Mouse (Mus musculus) gastrocnemius, postnatal 10 days (tissue): ENCODE data around the gene Inha. TPM values are rescaled to one million over a fixed set of nuclear protein-coding genes. Genes with fewer than 3 reads are reported as not detected.

Experiments
- DNase-seq: peaks from one replicate; pipeline ENCODE4 v3.0.0; 2021; ENCODE audit warnings: mixed read lengths
- total RNA-seq, 2 experiments: library from RNA; stranded (reverse); gene quantifications; 2 replicates each; pipeline ENCODE4 v1.2.3; 2021

Gene Inha
- total RNA-seq, 2 experiments from 2014 or later = 11.9 to 12.8 TPM

DNA sequence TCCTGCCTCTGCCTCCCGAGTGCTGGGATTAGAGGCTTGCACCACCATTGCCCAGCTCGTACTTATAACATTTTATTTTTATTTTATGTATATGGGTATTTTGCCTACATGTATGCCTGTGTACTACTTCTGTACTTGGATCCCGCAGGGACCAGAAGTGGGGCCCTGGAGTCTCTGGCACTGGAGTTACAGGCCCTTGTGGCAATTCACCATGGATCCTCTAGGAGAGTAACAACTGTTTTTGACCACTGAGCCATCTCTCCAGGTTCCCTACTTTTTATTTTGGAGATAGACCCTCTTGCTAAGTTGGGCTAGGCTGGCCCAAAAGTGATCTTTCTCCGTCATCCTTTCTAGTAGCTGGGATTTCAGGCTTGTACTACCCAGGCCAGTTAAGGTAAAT lies 11.6 kb downstream of the Inha start:
- DNase-seq = no peak

DNA sequence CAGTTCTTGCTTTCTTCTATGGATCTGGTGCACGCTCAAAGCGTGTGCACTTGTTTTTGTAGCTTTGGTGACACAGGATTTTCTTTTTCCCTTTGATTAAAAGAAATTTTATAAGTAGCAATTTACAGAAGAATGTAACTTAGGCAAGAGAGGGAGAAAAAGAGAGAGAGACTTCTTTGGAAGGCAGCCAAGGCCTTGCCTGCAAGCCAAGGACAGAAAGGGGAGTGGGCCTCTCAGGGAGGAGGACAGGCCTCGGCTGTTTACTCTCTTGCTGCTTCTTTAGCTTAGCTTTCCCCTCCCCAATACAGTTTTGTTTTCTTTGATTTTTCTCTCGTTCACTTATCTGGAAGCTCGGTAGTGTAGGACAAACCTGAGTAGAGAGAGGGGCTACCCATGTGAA lies 12.7 kb downstream of the Inha start:
- no peak for DNase-seq

GRCm38 (mm10) chr1:75521321-75522031 lies 14.6 kb downstream of the Inha start, which contains the start of gene Stk11ip:
Stk11ip (plus strand) TSS chr1:75521529.
- peak; percentile 91 for DNase-seq

DNA sequence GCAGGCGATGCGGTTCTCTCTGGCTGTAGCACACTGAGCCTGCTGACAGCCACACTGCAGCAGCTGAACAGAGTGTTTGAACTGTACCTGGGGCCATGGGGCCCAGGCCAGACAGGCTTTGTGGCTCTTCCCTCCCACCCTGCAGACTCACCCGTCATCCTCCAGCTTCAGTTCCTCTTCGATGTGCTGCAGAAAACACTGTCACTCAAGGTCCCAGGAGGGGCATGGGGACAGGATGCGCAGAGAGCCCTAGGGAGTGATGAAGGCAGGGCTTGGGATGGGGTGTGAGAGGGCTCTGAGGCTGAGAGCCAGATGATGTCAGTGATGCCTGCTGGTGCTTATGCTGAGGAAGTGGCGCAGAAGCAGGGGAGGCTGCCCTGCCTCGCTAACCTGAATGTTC lies 17.8 kb downstream of the Inha start:
- DNase-seq = no peak

- DNase-seq = no peak
These were observed 23.7 kb downstream of the Inha start for GRCm38 (mm10) chr1:75530546-75530945.

GRCm38 (mm10) chr1:75532280-75533172 lies 25.6 kb downstream of the Inha start:
- DNase-seq = no peak

- DNase-seq = no peak
These were observed 26.7 kb downstream of the Inha start for GRCm38 (mm10) chr1:75533325-75534252.

DNA sequence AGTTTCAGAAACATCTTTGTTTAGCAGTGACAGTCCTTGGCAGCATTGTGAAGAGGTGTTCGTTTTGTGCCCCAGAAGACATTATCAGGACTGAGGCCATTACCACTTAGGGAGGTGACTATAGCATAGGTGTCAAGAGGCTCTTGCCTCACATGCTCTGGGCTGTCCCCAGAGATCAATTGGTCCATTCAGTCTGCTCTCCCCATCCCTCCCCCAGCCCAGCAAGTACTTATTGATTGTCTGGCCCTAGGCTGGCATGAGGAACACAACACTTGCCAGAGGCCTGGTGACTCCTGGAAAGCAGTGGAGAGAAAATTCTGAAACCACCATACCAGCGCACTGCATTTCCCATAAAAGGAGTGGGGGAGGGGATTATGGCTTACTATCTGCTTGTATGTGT lies 30.7 kb downstream of the Inha start:
- DNase-seq = no peak

DNA sequence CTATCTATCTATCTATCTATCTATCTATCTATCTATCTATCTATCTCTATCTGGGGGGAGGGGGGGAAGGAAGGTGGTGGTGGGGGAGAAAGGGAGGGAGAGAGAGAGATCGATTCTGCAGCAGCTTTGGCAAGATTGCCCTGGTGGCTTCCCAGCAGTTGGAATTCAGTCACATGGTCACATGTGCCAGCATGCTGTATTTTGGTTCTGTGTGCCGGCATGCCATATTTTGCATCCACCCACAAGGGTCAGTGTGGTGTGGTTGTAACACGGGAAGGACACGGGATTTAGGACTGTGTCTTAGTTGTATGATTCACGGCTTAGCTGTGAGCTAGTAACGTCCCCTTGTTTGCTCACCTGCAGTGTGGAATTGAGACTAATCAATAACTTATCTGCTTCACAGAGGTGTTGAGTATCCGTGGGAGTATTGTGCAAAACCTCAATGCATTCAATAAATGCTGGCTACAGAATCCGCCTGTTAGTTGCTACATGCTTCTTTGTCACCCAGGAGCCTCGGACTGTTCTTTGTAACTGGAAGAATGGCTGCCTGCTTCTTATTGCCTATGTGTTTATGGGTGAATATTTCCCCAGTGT lies 31.8 kb downstream of the Inha start:
- no peak for DNase-seq

DNA sequence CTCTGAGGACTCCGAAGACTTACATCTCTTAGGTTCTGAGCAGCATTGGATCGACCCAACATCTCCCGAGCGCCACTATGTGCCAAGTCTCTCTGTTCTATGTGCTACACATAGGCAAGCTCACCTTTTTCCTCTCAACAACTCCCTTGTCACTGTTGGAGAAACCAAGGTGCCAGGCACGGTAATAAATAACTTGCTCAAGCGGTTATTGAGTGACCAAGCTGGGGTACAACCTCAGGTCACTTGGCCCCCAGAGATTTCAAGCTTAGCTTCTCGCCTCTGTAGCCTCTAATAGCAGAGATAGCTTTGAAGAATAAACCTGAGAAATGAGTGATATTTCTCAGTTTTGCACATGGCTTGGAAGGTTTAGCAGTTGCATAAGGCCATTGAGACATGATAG lies 34.6 kb downstream of the Inha start:
- DNase-seq = no peak

GRCm38 (mm10) chr1:75544351-75544750 lies 37.5 kb downstream of the Inha start:
- no peak for DNase-seq

DNA sequence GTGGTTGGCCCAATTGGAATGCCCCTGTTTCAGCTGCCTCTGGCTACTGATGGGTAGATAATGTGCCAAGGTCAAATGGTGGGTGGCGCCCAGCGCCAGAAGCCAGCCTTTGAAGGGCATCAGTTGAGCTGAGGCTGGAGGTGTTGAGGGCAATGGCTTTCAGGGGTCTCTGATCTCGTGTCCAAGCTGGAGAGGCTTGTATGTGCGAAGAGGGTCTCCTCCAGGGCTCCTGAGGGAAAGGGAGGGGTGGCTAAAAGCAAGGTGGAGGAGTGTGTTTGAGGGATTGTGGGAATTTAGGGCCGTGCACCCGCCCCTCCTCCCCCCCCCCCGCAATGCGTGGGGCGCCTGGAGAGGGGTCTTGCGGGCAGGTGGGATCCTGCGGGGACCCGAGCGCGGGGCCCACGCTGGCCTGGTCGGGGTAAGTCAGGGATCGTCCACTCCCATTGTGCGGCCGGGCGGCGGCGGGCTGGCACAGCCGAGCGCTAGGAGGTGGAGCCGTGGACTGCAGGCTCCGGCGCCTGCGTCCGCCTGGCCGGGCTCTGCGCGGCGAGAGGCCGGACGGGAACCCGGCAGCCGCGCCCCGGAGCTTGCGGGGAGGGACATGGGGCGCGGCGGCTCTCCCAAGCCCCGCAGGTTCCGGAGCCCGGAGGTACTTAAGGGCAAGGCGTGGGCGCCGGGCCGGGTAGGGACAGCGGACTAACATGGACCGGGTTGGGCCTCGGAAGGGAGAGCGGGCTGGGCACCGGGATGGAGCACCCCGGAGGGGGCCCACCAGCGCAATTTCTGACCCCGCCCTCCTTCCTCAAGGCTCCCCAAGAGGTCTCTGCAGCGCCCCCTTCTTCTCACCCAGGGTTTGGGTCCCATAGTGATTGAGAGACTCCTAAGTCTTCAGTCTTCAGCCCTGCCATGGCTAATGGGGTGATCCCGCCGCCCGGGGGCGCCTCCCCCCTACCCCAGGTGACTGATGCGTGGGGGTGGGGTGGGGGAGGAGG lies 39.4 kb downstream of the Inha start, which contains the start of gene Slc4a3:
Slc4a3 (plus strand) TSS at position 302 of the 992 bp plus-strand sequence.
- peak; percentile 72 for DNase-seq

- no peak for DNase-seq
These were observed 40.5 kb downstream of the Inha start for GRCm38 (mm10) chr1:75547351-75547750.

GRCm38 (mm10) chr1:75548083-75548482 lies 41.2 kb downstream of the Inha start:
- no peak for DNase-seq

GRCm38 (mm10) chr1:75548871-75549270 lies 42.0 kb downstream of the Inha start:
- DNase-seq = no peak

GRCm38 (mm10) chr1:75549289-75550279 lies 42.7 kb downstream of the Inha start:
- no peak for DNase-seq

- DNase-seq = no peak
These were observed 43.7 kb downstream of the Inha start for GRCm38 (mm10) chr1:75550586-75550985.

DNA sequence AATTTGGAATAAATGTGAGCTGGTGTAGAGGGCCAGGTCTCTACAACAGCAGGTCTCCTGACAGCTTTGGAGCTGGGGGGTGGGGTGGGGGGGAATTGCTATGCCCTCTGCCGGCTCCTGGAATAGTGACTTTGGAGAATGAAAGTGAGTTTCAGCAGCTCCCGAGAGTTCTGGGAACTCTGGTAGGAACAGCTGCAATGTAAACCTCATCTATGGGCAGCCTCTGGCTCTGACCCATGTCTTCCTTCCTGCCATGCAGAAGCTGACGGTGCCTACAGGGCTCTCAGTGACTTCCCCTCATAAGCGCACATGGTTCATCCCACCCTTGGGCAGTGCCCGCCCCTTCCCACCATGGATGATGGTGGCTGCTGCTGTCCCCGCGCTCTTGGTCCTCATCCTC lies 48.8 kb downstream of the Inha start:
- no peak for DNase-seq

- DNase-seq = no peak
These were observed 49.4 kb downstream of the Inha start for GRCm38 (mm10) chr1:75556143-75556781.
